Comparison of ENCODE assay signal across 8 mouse cellular contexts in the genomic region with DNA sequence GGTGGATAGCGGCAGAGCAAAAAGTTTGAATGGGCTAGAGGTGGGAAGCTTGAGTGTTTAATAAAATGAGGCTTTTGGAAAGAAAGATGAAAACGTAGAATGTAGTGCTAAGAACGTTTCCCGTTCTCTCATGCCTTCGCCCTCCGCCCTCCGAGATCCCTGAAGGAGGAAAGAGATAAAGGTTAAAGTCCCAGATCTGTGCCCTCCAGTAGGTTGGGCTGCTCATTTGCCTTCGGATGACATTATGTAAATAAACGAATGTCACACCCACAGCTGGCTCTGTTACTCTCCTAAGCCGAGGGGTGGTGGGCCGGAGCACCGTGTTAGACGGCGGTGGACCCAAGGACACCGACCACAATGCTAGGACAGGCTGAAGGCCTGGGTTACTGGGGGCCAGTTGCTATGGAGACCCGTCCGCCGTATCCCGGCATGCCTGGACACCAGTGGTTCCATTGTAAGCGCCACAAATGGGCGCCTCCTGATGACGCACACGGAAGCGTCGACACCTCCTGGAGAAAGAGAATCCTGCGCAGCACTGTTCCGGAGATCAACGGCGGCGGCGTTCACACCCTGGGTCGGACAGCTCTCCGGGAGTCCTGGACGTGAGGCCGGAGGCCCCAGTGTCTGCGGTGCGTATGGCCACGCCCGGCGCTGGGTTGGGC. TPM values are rescaled to one million over a fixed set of nuclear protein-coding genes. Genes with fewer than 3 reads are reported as not detected.
DNase-seq lines count a peak whose midpoint lies in the region; ATAC-seq and TF ChIP-seq lines count a peak whose summit lies in the region.

TSS of gene Brms1 (plus strand) at position 493 of the 662 bp plus-strand sequence.

- 4% methylated on average over 40 of the region's 40 CpGs for WGBS in heart, embryonic 11.5 days (ENCODE audit: insufficient replicate concordance)
- WGBS in kidney, embryonic 16.5 days, result 4% methylated on average over 40 of the region's 40 CpGs

- peaks cover 30% of the 10 kb centered on the region for H3K79me3 ChIP-seq in C2C12 (ENCODE audit: low read depth)

- H3K4me3 ChIP-seq in C2C12 (ENCODE audit: insufficient read depth, poor library complexity, severe bottlenecking), result peak within 1 kb of the TSS; percentile 72
- peak within 1 kb of the TSS; percentile 93 for H3K4me3 ChIP-seq in heart, embryonic 11.5 days (ENCODE audit: low read depth, low read length)
- peak within 1 kb of the TSS; percentile 89 for H3K4me3 ChIP-seq in kidney, embryonic 16.5 days (ENCODE audit: low read length)

- H3K9ac ChIP-seq in heart, embryonic 11.5 days (ENCODE audit: low read depth, low read length), result peak within 1 kb of the TSS; percentile 92
- peak within 1 kb of the TSS; percentile 77 for H3K9ac ChIP-seq in kidney, embryonic 16.5 days (replicated peaks; ENCODE audit: low read length)

- peak within 1 kb of the TSS; percentile 95 for H3K4me2 ChIP-seq in heart, embryonic 11.5 days
- H3K4me2 ChIP-seq in kidney, embryonic 16.5 days (replicated peaks; ENCODE audit: low read depth, low read length), result peak within 1 kb of the TSS; percentile 86

- H3ac ChIP-seq in C2C12 (ENCODE audit: control insufficient read depth, insufficient read length, low read depth), result peak within 1 kb of the TSS; percentile 92

- H3K27ac ChIP-seq in heart, embryonic 11.5 days (ENCODE audit: low read depth, low read length), result peak within 1 kb of the TSS; percentile 72
- H3K27ac ChIP-seq in kidney, embryonic 16.5 days (ENCODE audit: low read length), result peak within 1 kb of the TSS; percentile 76

- no peaks in the 10 kb centered on the region for H3K9me3 ChIP-seq in heart, embryonic 11.5 days (replicated peaks; ENCODE audit: control insufficient read depth, low read length)
- no peaks in the 10 kb centered on the region for H3K9me3 ChIP-seq in kidney, embryonic 16.5 days (ENCODE audit: low read length)

- H3K36me3 ChIP-seq in C2C12 (ENCODE audit: control insufficient read depth, insufficient read depth), result peaks cover 15% of the 10 kb centered on the region
- no peaks in the 10 kb centered on the region for H3K36me3 ChIP-seq in heart, embryonic 11.5 days (ENCODE audit: control insufficient read depth, insufficient read depth, low read length)
- peaks cover 4% of the 10 kb centered on the region; the same call in 1 of the 2 replicates for H3K36me3 ChIP-seq in kidney, embryonic 16.5 days (ENCODE audit: insufficient read depth, low read length)

- peaks cover 20% of the 10 kb centered on the region for H3K4me1 ChIP-seq in heart, embryonic 11.5 days (ENCODE audit: control insufficient read depth, insufficient read depth, low read length)
- peaks cover 23% of the 10 kb centered on the region for H3K4me1 ChIP-seq in kidney, embryonic 16.5 days (ENCODE audit: insufficient read depth, low read length)

- H3K79me2 ChIP-seq in C2C12 (ENCODE audit: control insufficient read depth, insufficient read depth), result peaks cover 65% of the 10 kb centered on the region

- peak; percentile 85 for ATAC-seq in erythroblast, adult 5-6 weeks (replicated peaks; ENCODE audit: low FRiP score, poor library complexity, severe bottlenecking)
- ATAC-seq in heart, embryonic 11.5 days (replicated peaks; ENCODE audit: insufficient number of reproducible peaks, low FRiP score, low TSS enrichment), result peak; percentile 60
- ATAC-seq in kidney, embryonic 16.5 days (ENCODE audit: low FRiP score, low TSS enrichment), result peak; percentile 71

- peak; percentile 10; the same call in 1 of the 2 replicates for TF ChIP-seq POLR2A in brain, embryonic 14.5 days (IDR thresholded peaks at IDR 0.05; ENCODE audit: borderline replicate concordance, extremely low read depth, insufficient read depth, insufficient read length, poor library complexity, severe bottlenecking)

- TF ChIP-seq CTCF in C2C12 (IDR thresholded peaks at IDR 0.05; ENCODE audit: control insufficient read depth, insufficient read depth, insufficient read length), result no peak
- no peak for TF ChIP-seq CTCF in brain, embryonic 14.5 days (IDR thresholded peaks at IDR 0.05; ENCODE audit: borderline replicate concordance, extremely low read depth, insufficient read depth, insufficient read length)

- DNase-seq in brain, embryonic 14.5 days (ENCODE audit: low read depth), result peak; percentile 98
- peak; percentile 87 for DNase-seq in liver
- DNase-seq in monocyte, adult 2 months (ENCODE audit: low read depth in 1 of 2, low spot score in 2 of 2), result peak; percentile 57 to 79
- DNase-seq in spleen, postnatal 14 days (ENCODE audit: low spot score in 2 of 2), result peak; percentile 65 to 82

- no peaks in the 10 kb centered on the region for H3K27me3 ChIP-seq in C2C12 (ENCODE audit: control insufficient read depth, insufficient read depth, insufficient read length)
- no peaks in the 10 kb centered on the region for H3K27me3 ChIP-seq in heart, embryonic 11.5 days (ENCODE audit: control insufficient read depth, insufficient read depth, low read length)
- H3K27me3 ChIP-seq in kidney, embryonic 16.5 days (ENCODE audit: insufficient read depth, low read length), result no peaks in the 10 kb centered on the region

TF ChIP-seq in C2C12, 6 proteins besides CTCF, POLR2A, EP300 and RAD21:
- TF ChIP-seq MAX (IDR thresholded peaks at IDR 0.05) (peak; percentile 54), CEBPB (IDR thresholded peaks at IDR 0.05; ENCODE audit: low read depth) (no peak)
TF ChIP-seq in C2C12: peak in this region for 1.

RNA-seq across cellular contexts. Expression of gene Brms1, which starts in this region (rescaled TPM):
- 55.3 TPM for polyA plus RNA-seq in C2C12 (2012; fragmentation: generic; extraction: Trizol)
- polyA plus RNA-seq in brain, embryonic 14.5 days (2012; rRNA removed), result 32.9 and 39.8 TPM in 2 replicates
- total RNA-seq in erythroblast, adult 5-6 weeks (2015; ENCODE audit: low replicate concordance), result 0.96 and 10.4 TPM in 2 replicates
- 12.7 and 17.6 TPM in 2 replicates for total RNA-seq in erythroblast, adult 5-6 weeks (2017; ENCODE audit: low replicate concordance)
- 35.3 and 36.4 TPM in 2 replicates for polyA plus RNA-seq in heart, embryonic 11.5 days (2014; fragmentation: Nextera tagmentation; extraction: Ambion mirVana)
- 53.1 and 53.4 TPM in 2 replicates for polyA plus RNA-seq in kidney, embryonic 16.5 days (2015; fragmentation: Nextera tagmentation; extraction: Ambion mirVana)

Comparison
In these comparisons a context has a peak if more than half of its experiments do, and no peak if none do; other contexts are left out.
1. Peak in every context shown above with its lines: DNase-seq, ATAC-seq, H3K4me3 ChIP-seq and H3K27ac ChIP-seq.